Mouse (Mus musculus) leukemia stem cell, adult 10-12 weeks (primary cell): ENCODE measurements around the gene Dthd1. TPM values are rescaled to one million over a fixed set of nuclear protein-coding genes. Genes with fewer than 3 reads are reported as not detected.

ENCODE experiments used
- polyA plus RNA-seq: library from polyadenylated mRNA; stranded (reverse); fragments of >175 nt; gene quantifications from 2 replicates; pipeline ENCODE4 v1.2.3, GENCODE M21; 2012; ENCODE audit warnings: low replicate concordance

Gene Dthd1
- polyA plus RNA-seq, result not detected in 2 replicates

GRCm38 (mm10) chr5:62813402-62814071 lies at the start of gene Dthd1:
TSS of gene Dthd1 (plus strand) at chr5:62813823.

GRCm38 (mm10) chr5:62765784-62766701 lies 47.6 kb upstream of the Dthd1 start, which contains the start of gene Arap2:
TSS of gene Arap2 (minus strand) at chr5:62766159.

Other genes with a start within 250 kb of the Dthd1 start
- gene Arap2, start 47.7 kb upstream of the Dthd1 start, polyA plus RNA-seq, result 0.79 and 0.88 TPM in 2 replicates